ENCODE assay signal across 9 mouse cellular contexts in genomic region chr10:84851981-84852979, GRCm38 (mm10).
A peak's percentile ranks its signal among the peaks of the same experiment; 100 is the strongest.
DNase-seq lines count a peak whose midpoint lies in the region; ATAC-seq and TF ChIP-seq lines count a peak whose summit lies in the region.
"Had no signal": no experiment of that assay in that cellular context is flagged by ENCODE, and none has a peak within 500 bp of the region (broad histone marks: within the 10 kb centered on the region; RNA-seq: fewer than 3 reads in every experiment).

No protein-coding gene starts in this region.

- no peaks in the 10 kb centered on the region for H3K36me3 ChIP-seq in liver, adult 2 months (ENCODE audit: control insufficient read depth, insufficient read depth, low read length)
- H3K36me3 ChIP-seq in liver, embryonic 12.5 days: no peaks in the 10 kb centered on the region
- no peaks in the 10 kb centered on the region for H3K36me3 ChIP-seq in forebrain, embryonic 11.5 days (ENCODE audit: control insufficient read depth, insufficient read depth, low read length)
- no peaks in the 10 kb centered on the region for H3K36me3 ChIP-seq in heart, embryonic 13.5 days

- peak; percentile 74 for DNase-seq in liver, adult 2 months (ENCODE audit: extremely low read depth, low read depth, low spot score)
- DNase-seq in forebrain, embryonic 11.5 days (ENCODE audit: low spot score): peak; percentile 74
- DNase-seq in kidney, postnatal 4 days: peak; percentile 77 to 84
- peak; percentile 74 for DNase-seq in lung, postnatal 10 days
- peak; percentile 63 to 71 for DNase-seq in right cerebral cortex, adult 2 months (ENCODE audit: low spot score in 2 of 2)

- H3K79me2 ChIP-seq in liver, adult 2 months (ENCODE audit: control insufficient read depth, insufficient read depth, low read length): no peaks in the 10 kb centered on the region

- H3K27me3 ChIP-seq in liver, adult 2 months (ENCODE audit: control insufficient read depth, insufficient read depth, low read length): no peaks in the 10 kb centered on the region
- no peaks in the 10 kb centered on the region for H3K27me3 ChIP-seq in liver, embryonic 12.5 days (replicated peaks)
- H3K27me3 ChIP-seq in forebrain, embryonic 11.5 days (ENCODE audit: control insufficient read depth, insufficient read depth, low read length): peaks cover 3% of the 10 kb centered on the region
- peaks cover 44% of the 10 kb centered on the region for H3K27me3 ChIP-seq in heart, embryonic 13.5 days (replicated peaks)
- H3K27me3 ChIP-seq: CH12.LX had no signal

- TF ChIP-seq POLR2A in liver, adult 2 months (IDR thresholded peaks at IDR 0.05; ENCODE audit: extremely low read depth, insufficient read depth, low read length): no peak

- H3K4me3 ChIP-seq in liver, adult 2 months (ENCODE audit: insufficient read depth, low read depth, low read length): no peak overlapping the region
- no peak overlapping the region for H3K4me3 ChIP-seq in liver, embryonic 12.5 days
- H3K4me3 ChIP-seq in forebrain, embryonic 11.5 days (ENCODE audit: low read depth, low read length): no peak overlapping the region
- H3K4me3 ChIP-seq in heart, embryonic 13.5 days: no peak overlapping the region

- peak overlapping the region; percentile 30; the same call in 1 of the 2 replicates for H3K9ac ChIP-seq in liver, adult 2 months (ENCODE audit: low read depth, low read length)
- H3K9ac ChIP-seq in liver, embryonic 12.5 days: no peak overlapping the region
- H3K9ac ChIP-seq in forebrain, embryonic 11.5 days (ENCODE audit: low read length): peak overlapping the region; percentile 27
- H3K9ac ChIP-seq in heart, embryonic 13.5 days: peak overlapping the region; percentile 58; the same call in 1 of the 2 replicates

- peak overlapping the region; percentile 27 for H3K27ac ChIP-seq in liver, adult 2 months (replicated peaks; ENCODE audit: insufficient read depth, low read depth, low read length)
- no peak overlapping the region for H3K27ac ChIP-seq in liver, embryonic 12.5 days
- H3K27ac ChIP-seq in forebrain, embryonic 11.5 days (ENCODE audit: low read depth, low read length): peak overlapping the region; percentile 27; the same call in 1 of the 2 replicates
- H3K27ac ChIP-seq in heart, embryonic 13.5 days (replicated peaks): peak overlapping the region; percentile 30; the same call in 1 of the 2 replicates

- ATAC-seq in liver, embryonic 12.5 days: no peak
- ATAC-seq in forebrain, embryonic 11.5 days (replicated peaks; ENCODE audit: low FRiP score): peak; percentile 74; the same call in 1 of the 2 replicates
- peak; percentile 62; the same call in 1 of the 2 replicates for ATAC-seq in heart, embryonic 13.5 days (ENCODE audit: extremely low read depth, insufficient number of reproducible peaks, low FRiP score, low TSS enrichment)
- no peak for ATAC-seq in inflammation-experienced regulatory T-cells, adult 6 months

- 24% methylated on average over 12 of the region's 12 CpGs for WGBS in liver, adult 2 months
- 65% methylated on average over 12 of the region's 12 CpGs for WGBS in liver, embryonic 12.5 days (ENCODE audit: insufficient replicate concordance)
- 55% methylated on average over 12 of the region's 12 CpGs for WGBS in forebrain, embryonic 11.5 days
- WGBS in heart, embryonic 13.5 days: 39% methylated on average over 12 of the region's 12 CpGs

- no peak overlapping the region for H3K4me2 ChIP-seq in liver, embryonic 12.5 days
- H3K4me2 ChIP-seq in forebrain, embryonic 11.5 days (ENCODE audit: low read depth, low read length, severe bottlenecking): 0 out of 2 replicates have a peak overlapping the region, but pooled peaks have one; percentile 8
- 0 out of 2 replicates have a peak overlapping the region, but pooled peaks have one; percentile 12 for H3K4me2 ChIP-seq in heart, embryonic 13.5 days

- H3K9me3 ChIP-seq in liver, embryonic 12.5 days (replicated peaks): no peaks in the 10 kb centered on the region
- no peaks in the 10 kb centered on the region for H3K9me3 ChIP-seq in forebrain, embryonic 11.5 days (ENCODE audit: control insufficient read depth, low read length)
- no peaks in the 10 kb centered on the region for H3K9me3 ChIP-seq in heart, embryonic 13.5 days

- H3K4me1 ChIP-seq in liver, adult 2 months (ENCODE audit: control insufficient read depth, insufficient read depth, low read length): peaks cover 10% of the 10 kb centered on the region
- no peaks in the 10 kb centered on the region for H3K4me1 ChIP-seq in liver, embryonic 12.5 days
- H3K4me1 ChIP-seq in forebrain, embryonic 11.5 days (replicated peaks; ENCODE audit: control insufficient read depth, insufficient read depth, low read length): peaks cover 9% of the 10 kb centered on the region; the same call in 1 of the 2 replicates
- H3K4me1 ChIP-seq in heart, embryonic 13.5 days: peaks cover 19% of the 10 kb centered on the region

- TF ChIP-seq CTCF in liver, adult 2 months (IDR thresholded peaks at IDR 0.05; ENCODE audit: low read depth, low read length): no peak

Comparison
In these comparisons a context has a peak if more than half of its experiments do, and no peak if none do; other contexts are left out.
1. ATAC-seq: peak in forebrain, embryonic 11.5 days (single experiment) and heart, embryonic 13.5 days (single experiment); none in liver, embryonic 12.5 days (single experiment) and inflammation-experienced regulatory T-cells, adult 6 months (single experiment).
2. Peak in every context shown above with its lines, with median percentiles within 50 percentile points of each other: DNase-seq.